Mouse (Mus musculus): ENCODE results near the gene Nkx6-2.

The Nkx6-2 gene
- long read RNA-seq, experiment 1, partial matches to known transcripts: 0 of 1 reads
- long read RNA-seq, experiment 1, other reads (novel, unspliced or antisense): 0 of 1 reads
- long read RNA-seq, experiment 2: 0 reads

DNA sequence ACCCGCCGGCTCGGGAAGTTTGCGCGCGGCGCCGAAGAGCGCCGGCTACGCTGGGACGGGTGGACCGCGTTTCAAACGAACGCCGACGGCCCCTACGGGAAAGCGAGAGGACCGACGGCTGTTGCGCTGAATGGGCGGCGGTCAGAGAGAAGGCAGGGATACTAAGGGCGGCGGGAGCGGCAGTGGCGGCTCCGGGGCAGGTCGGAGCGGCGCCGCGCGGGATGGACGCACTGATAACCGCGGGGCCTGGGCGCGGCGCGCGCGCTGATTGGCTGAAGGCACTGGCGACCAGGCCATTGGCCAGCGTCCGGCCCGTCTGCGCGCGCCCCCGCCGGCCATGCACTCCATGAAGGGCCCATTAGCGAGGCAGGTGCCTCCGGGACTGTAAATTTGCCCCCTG, at the start of gene Nkx6-2:
Gene Nkx6-2 (minus strand): TSS at position 203 of the 400 bp plus-strand sequence.
- intact Hi-C loops (cut with DNase I): loop anchor here (5.0 kb wide), 1 partner anchor 90 kb away; no protein-coding TSS in a partner anchor

- intact Hi-C loops (cut with DNase I): no loop called here
These were observed 42.6 kb upstream of the Nkx6-2 start for GRCm38 (mm10) chr7:139625156-139625555.

- intact Hi-C loops (cut with DNase I): no loop called here
These were observed 40.0 kb upstream of the Nkx6-2 start for GRCm38 (mm10) chr7:139622568-139622967.

- intact Hi-C loops (cut with DNase I): loop anchor here (2.0 kb wide), 1 partner anchor 33 kb away; no protein-coding TSS in a partner anchor
These were observed 33.5 kb upstream of the Nkx6-2 start for GRCm38 (mm10) chr7:139615767-139616766.

- intact Hi-C loops (cut with DNase I): no loop called here
These were observed 27.7 kb upstream of the Nkx6-2 start for GRCm38 (mm10) chr7:139610328-139610727.

- intact Hi-C loops (cut with DNase I): no loop called here
These were observed 13.3 kb upstream of the Nkx6-2 start for GRCm38 (mm10) chr7:139595862-139596261.

DNA sequence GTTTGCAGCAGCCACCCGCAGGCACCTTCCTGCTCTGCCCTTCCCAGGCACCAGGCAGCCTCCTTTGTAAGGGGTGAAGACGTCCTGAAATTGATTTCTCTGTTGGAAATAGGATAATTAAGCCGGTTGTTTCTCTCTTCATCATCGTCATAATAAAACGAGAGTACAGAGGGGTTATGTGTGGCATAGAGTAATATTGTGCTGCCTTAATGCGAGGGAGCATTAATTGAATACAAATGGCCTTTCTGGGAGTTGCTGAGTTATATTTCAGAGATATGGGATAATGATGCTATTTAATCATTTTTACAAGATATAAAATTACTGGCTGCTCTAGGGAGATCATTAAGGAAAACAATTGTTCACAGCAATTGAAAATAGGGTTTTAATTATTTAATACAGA, 12.7 kb upstream of the Nkx6-2 start:
- intact Hi-C loops (cut with DNase I): no loop called here

GRCm38 (mm10) chr7:139591311-139591710, 8.7 kb upstream of the Nkx6-2 start:
- intact Hi-C loops (cut with DNase I): no loop called here

GRCm38 (mm10) chr7:139590302-139590701, 7.7 kb upstream of the Nkx6-2 start:
- intact Hi-C loops (cut with DNase I): no loop called here

GRCm38 (mm10) chr7:139587919-139588318, 5.3 kb upstream of the Nkx6-2 start:
- intact Hi-C loops (cut with DNase I): loop anchor here (5.0 kb wide), 1 partner anchor 106 kb away; no protein-coding TSS in a partner anchor

DNA sequence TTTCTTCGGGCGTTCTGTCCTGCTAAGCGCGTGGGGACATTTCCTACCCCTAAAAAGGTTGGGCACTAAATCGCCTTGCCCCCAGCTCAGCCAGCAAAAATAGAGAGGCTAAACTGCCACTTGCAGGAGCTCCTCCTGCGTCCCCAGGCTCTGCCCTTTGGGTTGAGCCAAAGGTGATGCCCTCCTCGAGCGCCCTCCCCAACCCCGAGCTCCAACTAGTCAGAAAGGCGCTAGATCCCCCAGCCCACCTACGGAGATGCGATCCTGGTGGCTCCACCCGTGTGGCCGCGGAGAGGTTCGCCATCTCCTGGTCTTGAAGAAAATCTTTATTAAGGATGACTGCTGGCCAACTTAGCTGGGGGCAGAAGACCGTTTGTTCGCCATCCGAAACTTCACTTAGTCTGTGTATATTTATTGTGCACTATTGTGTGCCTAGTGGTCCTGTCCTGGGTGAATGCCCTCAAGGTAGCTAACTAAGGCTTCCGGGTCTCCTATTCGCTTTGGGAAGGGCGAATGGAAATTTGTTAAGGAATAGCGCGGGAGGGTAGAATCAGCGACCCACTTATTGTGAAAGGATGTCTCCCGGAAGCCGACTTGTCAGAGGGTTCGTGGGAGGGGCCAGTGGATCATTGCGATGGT, 2.7 kb upstream of the Nkx6-2 start:
- intact Hi-C loops (cut with DNase I): loop anchor here (5.0 kb wide), 1 partner anchor 103 kb away; no protein-coding TSS in a partner anchor

GRCm38 (mm10) chr7:139584221-139585175, 1.9 kb upstream of the Nkx6-2 start:
- intact Hi-C loops (cut with DNase I): loop anchor here (5.0 kb wide), 2 partner anchors 92 to 102 kb away; no protein-coding TSS in a partner anchor

GRCm38 (mm10) chr7:139583094-139583737, 619 bp upstream of the Nkx6-2 start:
- intact Hi-C loops (cut with DNase I): loop anchor here (5.0 kb wide), 1 partner anchor 91 kb away; no protein-coding TSS in a partner anchor

- intact Hi-C loops (cut with DNase I): loop anchor here (5.0 kb wide), 1 partner anchor 90 kb away; no protein-coding TSS in a partner anchor
These were observed 611 bp downstream of the Nkx6-2 start for GRCm38 (mm10) chr7:139581801-139582571.

- intact Hi-C loops (cut with DNase I): loop anchor here (5.0 kb wide), 1 partner anchor 89 kb away; no protein-coding TSS in a partner anchor
These were observed 1.5 kb downstream of the Nkx6-2 start for GRCm38 (mm10) chr7:139580851-139581775.

- intact Hi-C loops (cut with DNase I): no loop called here
These were observed 3.2 kb downstream of the Nkx6-2 start for GRCm38 (mm10) chr7:139579261-139579905.

- intact Hi-C loops (cut with DNase I): no loop called here
These were observed 6.4 kb downstream of the Nkx6-2 start for GRCm38 (mm10) chr7:139576064-139576686.

Measured in adrenal gland (tissue).